Mouse (Mus musculus) lung, adult 18-20 months (tissue): Measurements from ENCODE around the gene Snrpd3.

Experiments used
- DNase-seq, 2 experiments: peaks; one replicate each; pipeline ENCODE4 v3.0.0; 2022; ENCODE audit warnings: mixed read lengths in 2 of 2

The Snrpd3 gene

GRCm38 (mm10) chr10:75568441-75568840, 51.1 kb downstream of the Snrpd3 start:
- DNase-seq: no peak

GRCm38 (mm10) chr10:75568851-75569250, 51.5 kb downstream of the Snrpd3 start:
- DNase-seq: no peak

GRCm38 (mm10) chr10:75570981-75571657, 53.8 kb downstream of the Snrpd3 start:
- no peak for DNase-seq

- no peak for DNase-seq
Measured at GRCm38 (mm10) chr10:75571937-75572336, 54.6 kb downstream of the Snrpd3 start.

GRCm38 (mm10) chr10:75573181-75573580, 55.8 kb downstream of the Snrpd3 start:
- no peak for DNase-seq

GRCm38 (mm10) chr10:75573965-75574364, 56.6 kb downstream of the Snrpd3 start:
- DNase-seq: no peak

GRCm38 (mm10) chr10:75579129-75579528, 61.8 kb downstream of the Snrpd3 start:
- no peak for DNase-seq

- DNase-seq: peak; percentile 83 to 87
Measured at GRCm38 (mm10) chr10:75585876-75586552, 68.7 kb downstream of the Snrpd3 start.

GRCm38 (mm10) chr10:75586553-75586879, 69.2 kb downstream of the Snrpd3 start:
- DNase-seq: no peak
